Mouse (Mus musculus) spleen, adult 2 months (tissue): ENCODE data around the gene Maml3.

Experiments
- CTCF ChIP-seq: fragments of 200-500 bp; IDR thresholded peaks from 2 replicates; pipeline ENCODE4 v1.5.1; 2011; ENCODE audit warnings: mild to moderate bottlenecking, inconsistent platforms; ENCODE audit not compliant: insufficient read depth, insufficient read length, insufficient replicate concordance; ENCODE audit errors: extremely low read depth
- POLR2A ChIP-seq: fragments of 200-500 bp; IDR thresholded peaks from 2 replicates; pipeline ENCODE4 v1.6.1; 2011; ENCODE audit warnings: low read depth, low read length, inconsistent platforms

DNA sequence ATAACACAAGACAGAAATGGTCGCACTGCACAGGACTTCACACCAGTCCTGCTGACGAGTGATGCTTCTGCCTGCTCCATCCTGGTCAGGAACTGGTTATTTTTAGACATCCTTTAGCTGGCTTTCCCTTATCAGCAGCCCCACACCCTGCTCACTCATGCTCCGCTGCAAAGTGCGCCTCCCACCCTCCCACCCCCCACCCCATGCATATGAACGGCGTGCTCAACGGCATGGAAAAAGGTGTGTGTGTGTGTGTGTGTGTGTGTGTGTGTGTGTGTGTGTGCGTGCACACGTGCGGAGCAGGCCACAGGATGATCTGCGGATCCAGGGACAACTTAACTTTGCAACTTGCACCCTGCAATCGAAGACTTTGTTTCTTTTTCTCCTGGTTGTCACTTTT, 376.4 kb downstream of the Maml3 start:
- TF ChIP-seq POLR2A = no peak
- no peak for TF ChIP-seq CTCF
